Mouse (Mus musculus) myocyte (in vitro differentiated cells): Measurements from ENCODE around the gene Saa4. TPM values are rescaled to one million over a fixed set of nuclear protein-coding genes. Genes with fewer than 3 reads are reported as not detected.

ENCODE experiments used
- H3K27me3 ChIP-seq: one replicate; pipeline ENCODE4 v1.6.1; 2011; ENCODE audit not compliant: control insufficient read depth, insufficient read depth, insufficient read length
- H3K36me3 ChIP-seq: one replicate; pipeline ENCODE4 v1.6.1; 2011; ENCODE audit not compliant: control insufficient read depth, insufficient read depth
- H3K4me2 ChIP-seq: one replicate; pipeline ENCODE4 v1.6.1; 2011; ENCODE audit warnings: low read depth, control low read depth
- H3K4me3 ChIP-seq: one replicate; pipeline ENCODE4 v1.5.1; 2011; ENCODE audit warnings: mild to moderate bottlenecking, control low read depth, moderate library complexity
- H3K79me2 ChIP-seq: one replicate; pipeline ENCODE4 v1.6.1; 2011; ENCODE audit not compliant: control insufficient read depth, insufficient read depth
- H3ac ChIP-seq: one replicate; pipeline ENCODE4 v1.6.1; 2011; ENCODE audit not compliant: control insufficient read depth, insufficient read length
- CEBPB ChIP-seq: IDR thresholded peaks from 2 replicates; pipeline ENCODE4 v1.6.1; 2011; ENCODE audit warnings: mild to moderate bottlenecking, moderate library complexity; ENCODE audit not compliant: poor library complexity, insufficient read depth, severe bottlenecking
- E2F4 ChIP-seq: IDR thresholded peaks from one replicate; pipeline ENCODE4 v1.6.1; 2011; ENCODE audit warnings: mild to moderate bottlenecking, control low read depth, moderate library complexity; ENCODE audit not compliant: insufficient read depth
- MAX ChIP-seq: IDR thresholded peaks from one replicate; pipeline ENCODE4 v1.6.1; 2011; ENCODE audit warnings: low read depth, mild to moderate bottlenecking, control low read depth
- MYOD1 ChIP-seq, 3 experiments: IDR thresholded peaks; one replicate each; pipeline ENCODE4 v1.6.1; 2011; ENCODE audit warnings: control low read depth in 2 of 3, low read depth in 2 of 3, mild to moderate bottlenecking in 2 of 3, moderate library complexity in 1 of 3; ENCODE audit not compliant: insufficient read length in 2 of 3, control insufficient read depth in 1 of 3
- MYOG ChIP-seq, 3 experiments: IDR thresholded peaks; one replicate each; pipeline ENCODE4 v1.6.1; 2011; ENCODE audit warnings: control low read depth in 2 of 3, low read depth in 2 of 3, mild to moderate bottlenecking in 2 of 3; ENCODE audit not compliant: insufficient read length in 2 of 3, control insufficient read depth in 1 of 3, insufficient read depth in 1 of 3
- POLR2A ChIP-seq: IDR thresholded peaks from one replicate; pipeline ENCODE4 v1.6.1; 2011; ENCODE audit warnings: low read depth, mild to moderate bottlenecking, control low read depth, moderate library complexity; ENCODE audit not compliant: insufficient read length
- POLR2AphosphoS2 ChIP-seq: IDR thresholded peaks from one replicate; pipeline ENCODE4 v1.6.1; 2011; ENCODE audit warnings: low read depth, control low read depth; ENCODE audit not compliant: insufficient read length
- REST ChIP-seq: IDR thresholded peaks from one replicate; pipeline ENCODE4 v1.6.1; 2011; ENCODE audit warnings: mild to moderate bottlenecking, control low read depth, moderate library complexity; ENCODE audit not compliant: insufficient read depth, insufficient read length
- SRF ChIP-seq: IDR thresholded peaks from one replicate; pipeline ENCODE4 v1.6.1; 2011; ENCODE audit warnings: low read depth; ENCODE audit not compliant: control insufficient read depth, insufficient read length
- TCF12 ChIP-seq: IDR thresholded peaks from one replicate; pipeline ENCODE4 v1.6.1; 2011; ENCODE audit warnings: mild to moderate bottlenecking, control low read depth; ENCODE audit not compliant: poor library complexity, insufficient read depth, severe bottlenecking
- TCF3 ChIP-seq: IDR thresholded peaks from one replicate; pipeline ENCODE4 v1.6.1; 2011; ENCODE audit warnings: low read depth, control low read depth; ENCODE audit not compliant: insufficient read length
- USF1 ChIP-seq: IDR thresholded peaks from one replicate; pipeline ENCODE4 v1.6.1; 2011; ENCODE audit warnings: low read depth, mild to moderate bottlenecking, control low read depth, moderate library complexity
- polyA plus RNA-seq: library from polyadenylated mRNA; unstranded; fragments of >200 nt; fragmentation: generic; extraction: Trizol; gene quantifications from one replicate; pipeline ENCODE4 v1.2.1, GENCODE M21; 2012; ENCODE audit warnings: missing spikeins

The Saa4 gene
- polyA plus RNA-seq, 1 experiment: not detected

- Histone ChIP-seq H3K36me3 (no peaks in the 10 kb centered on the region), H3K79me2 (no peaks in the 10 kb centered on the region), H3K4me2 (no peak overlapping the region), H3K27me3 (no peaks in the 10 kb centered on the region), H3ac (no peak overlapping the region), H3K4me3 (no peak overlapping the region)
- TF ChIP-seq POLR2A: no peak
Observed at GRCm38 (mm10) chr7:46718591-46719270, 13.7 kb downstream of the Saa4 start.

- no peak overlapping the region for H3K4me3 ChIP-seq
- H3K27me3 ChIP-seq: no peaks in the 10 kb centered on the region
- H3K79me2 ChIP-seq: no peaks in the 10 kb centered on the region
- TF ChIP-seq E2F4: no peak
- TF ChIP-seq POLR2A: no peak
- TF ChIP-seq REST: no peak
- no peak for TF ChIP-seq MYOG (IDR thresholded peaks at IDR 0.05; ENCODE audit: control insufficient read depth in 1 of 3, insufficient read depth in 1 of 3, insufficient read length in 2 of 3, low read depth in 2 of 3)
- no peak for TF ChIP-seq MAX
- TF ChIP-seq USF1: no peak
- no peak for TF ChIP-seq CEBPB
- TF ChIP-seq TCF12: no peak
- TF ChIP-seq SRF: no peak
- no peak for TF ChIP-seq TCF3
- TF ChIP-seq POLR2AphosphoS2: no peak
- TF ChIP-seq MYOD1 (IDR thresholded peaks at IDR 0.05; ENCODE audit: control insufficient read depth in 1 of 3, insufficient read length in 2 of 3, low read depth in 2 of 3): no peak
- H3K4me2 ChIP-seq: no peak overlapping the region
- no peak overlapping the region for H3ac ChIP-seq
- H3K36me3 ChIP-seq: no peaks in the 10 kb centered on the region
Observed at GRCm38 (mm10) chr7:46716897-46717296, 15.5 kb downstream of the Saa4 start.

- no peak within 1 kb of the TSS for H3ac ChIP-seq
- H3K4me2 ChIP-seq: no peak within 1 kb of the TSS
- no peaks in the 10 kb centered on the region for H3K36me3 ChIP-seq
- H3K4me3 ChIP-seq: no peak within 1 kb of the TSS
- no peak for TF ChIP-seq POLR2A
- TF ChIP-seq TCF12: no peak
- no peak for TF ChIP-seq CEBPB
- no peak for TF ChIP-seq REST
- TF ChIP-seq TCF3: no peak
- no peak for TF ChIP-seq MYOG (IDR thresholded peaks at IDR 0.05; ENCODE audit: control insufficient read depth in 1 of 3, insufficient read depth in 1 of 3, insufficient read length in 2 of 3, low read depth in 2 of 3)
- TF ChIP-seq USF1: no peak
- no peak for TF ChIP-seq MAX
- H3K27me3 ChIP-seq: no peaks in the 10 kb centered on the region
- no peaks in the 10 kb centered on the region for H3K79me2 ChIP-seq
Observed at GRCm38 (mm10) chr7:46715600-46715999, 16.8 kb downstream of the Saa4 start, which contains the start of gene Saa3. Saa3 (minus strand) TSS chr7:46715700.

- Histone ChIP-seq H3K4me3 (no peak overlapping the region), H3ac (no peak overlapping the region), H3K4me2 (no peak overlapping the region), H3K36me3 (no peaks in the 10 kb centered on the region), H3K79me2 (peaks cover 9% of the 10 kb centered on the region), H3K27me3 (no peaks in the 10 kb centered on the region)
- TF ChIP-seq POLR2AphosphoS2 (no peak), TCF12 (no peak), REST (no peak), POLR2A (no peak), MAX (no peak), E2F4 (no peak), MYOG (IDR thresholded peaks at IDR 0.05; ENCODE audit: control insufficient read depth in 1 of 3, insufficient read depth in 1 of 3, insufficient read length in 2 of 3, low read depth in 2 of 3) (no peak), MYOD1 (IDR thresholded peaks at IDR 0.05; ENCODE audit: control insufficient read depth in 1 of 3, insufficient read length in 2 of 3, low read depth in 2 of 3) (no peak), SRF (no peak), USF1 (no peak), TCF3 (no peak), CEBPB (no peak)
Observed at GRCm38 (mm10) chr7:46714518-46714917, 17.9 kb downstream of the Saa4 start.

GRCm38 (mm10) chr7:46712250-46712649 lies 20.2 kb downstream of the Saa4 start:
- H3K36me3 ChIP-seq: peaks cover 5% of the 10 kb centered on the region
- H3ac ChIP-seq: no peak overlapping the region
- TF ChIP-seq MAX (no peak), SRF (no peak), MYOD1 (IDR thresholded peaks at IDR 0.05; ENCODE audit: control insufficient read depth in 1 of 3, insufficient read length in 2 of 3, low read depth in 2 of 3) (no peak), POLR2A (no peak), REST (no peak), CEBPB (no peak), MYOG (IDR thresholded peaks at IDR 0.05; ENCODE audit: control insufficient read depth in 1 of 3, insufficient read depth in 1 of 3, insufficient read length in 2 of 3, low read depth in 2 of 3) (no peak), POLR2AphosphoS2 (no peak), TCF12 (no peak), USF1 (no peak), E2F4 (no peak), TCF3 (no peak)

More at GRCm38 (mm10) chr7:46712250-46712649, 20.2 kb downstream of the Saa4 start:
- Histone ChIP-seq H3K27me3 (no peaks in the 10 kb centered on the region), H3K4me2 (no peak overlapping the region), H3K79me2 (peaks cover 17% of the 10 kb centered on the region), H3K4me3 (no peak overlapping the region)
